Mouse (Mus musculus): Measurements from ENCODE around the gene Hnrnpl. TPM values are rescaled to one million over a fixed set of nuclear protein-coding genes. Genes with fewer than 3 reads are reported as not detected.

Hnrnpl gene
- 155 and 161 TPM in 2 replicates for polyA plus RNA-seq (2015; fragmentation: Nextera tagmentation; extraction: Ambion mirVana)

GRCm38 (mm10) chr7:28808221-28808941 is at the start of gene Hnrnpl:
Hnrnpl (plus strand) TSS chr7:28808541.

GRCm38 (mm10) chr7:28766173-28766879 is 42.0 kb upstream of the Hnrnpl start, which contains the start of gene Sirt2:
Sirt2 (plus strand) TSS chr7:28766735.

GRCm38 (mm10) chr7:28767462-28767965 is 40.8 kb upstream of the Hnrnpl start, which contains the start of gene Nfkbib:
Nfkbib (minus strand) TSS chr7:28767512.

GRCm38 (mm10) chr7:28788307-28789195 is 19.8 kb upstream of the Hnrnpl start, which contains the start of gene Rinl:
Rinl (plus strand) TSS chr7:28788969.

GRCm38 (mm10) chr7:28824941-28825685 is 16.8 kb downstream of the Hnrnpl start, which contains the start of gene Ech1:
Ech1 (plus strand) TSS chr7:28825217.

GRCm38 (mm10) chr7:28833723-28834347 is 25.5 kb downstream of the Hnrnpl start, which contains the start of gene Lgals4:
Lgals4 (plus strand) TSS chr7:28833854.

GRCm38 (mm10) chr7:28863540-28863939 is 55.2 kb downstream of the Hnrnpl start, which contains the start of gene Lgals7:
Lgals7 (plus strand) TSS chr7:28863853.

Other genes with a start within 250 kb of the Hnrnpl start
- 16.1 and 19.3 TPM in 2 replicates for gene Samd4b, start 210.4 kb upstream of the Hnrnpl start, polyA plus RNA-seq (2015; fragmentation: Nextera tagmentation; extraction: Ambion mirVana)
- gene Pak4, start 210.4 kb upstream of the Hnrnpl start, polyA plus RNA-seq (2015; fragmentation: Nextera tagmentation; extraction: Ambion mirVana): 12.0 and 12.5 TPM in 2 replicates
- gene Acp7, start 177.2 kb upstream of the Hnrnpl start, polyA plus RNA-seq (2015; fragmentation: Nextera tagmentation; extraction: Ambion mirVana): 0.40 and 0.52 TPM in 2 replicates
- 13.1 and 15.8 TPM in 2 replicates for gene Fbxo27, start 115.7 kb upstream of the Hnrnpl start, polyA plus RNA-seq (2015; fragmentation: Nextera tagmentation; extraction: Ambion mirVana)
- 5.9 and 6.1 TPM in 2 replicates for gene Fbxo17, start 91.7 kb upstream of the Hnrnpl start, polyA plus RNA-seq (2015; fragmentation: Nextera tagmentation; extraction: Ambion mirVana)
- gene Mrps12, start 66.7 kb upstream of the Hnrnpl start, polyA plus RNA-seq (2015; fragmentation: Nextera tagmentation; extraction: Ambion mirVana): 125 and 130 TPM in 2 replicates
- 18.5 and 21.8 TPM in 2 replicates for gene Sars2, start 66.5 kb upstream of the Hnrnpl start, polyA plus RNA-seq (2015; fragmentation: Nextera tagmentation; extraction: Ambion mirVana)
- gene Ccer2, start 52.4 kb upstream of the Hnrnpl start, polyA plus RNA-seq (2015; fragmentation: Nextera tagmentation; extraction: Ambion mirVana): 1.5 and 2.1 TPM in 2 replicates
- 154 and 178 TPM in 2 replicates for gene Sirt2, start 41.8 kb upstream of the Hnrnpl start, polyA plus RNA-seq (2015; fragmentation: Nextera tagmentation; extraction: Ambion mirVana)
- 77.9 and 82.5 TPM in 2 replicates for gene Nfkbib, start 41.0 kb upstream of the Hnrnpl start, polyA plus RNA-seq (2015; fragmentation: Nextera tagmentation; extraction: Ambion mirVana)
- 2.5 TPM in 2 replicates for gene Rinl, start 19.6 kb upstream of the Hnrnpl start, polyA plus RNA-seq (2015; fragmentation: Nextera tagmentation; extraction: Ambion mirVana)
- 135 and 151 TPM in 2 replicates for gene Ech1, start 16.7 kb downstream of the Hnrnpl start, polyA plus RNA-seq (2015; fragmentation: Nextera tagmentation; extraction: Ambion mirVana)
- 6.1 and 7.7 TPM in 2 replicates for gene Lgals4, start 25.3 kb downstream of the Hnrnpl start, polyA plus RNA-seq (2015; fragmentation: Nextera tagmentation; extraction: Ambion mirVana)
- 3.5 and 4.3 TPM in 2 replicates for gene Lgals7, start 55.3 kb downstream of the Hnrnpl start, polyA plus RNA-seq (2015; fragmentation: Nextera tagmentation; extraction: Ambion mirVana)
- gene Capn12, start 72.9 kb downstream of the Hnrnpl start, polyA plus RNA-seq (2015; fragmentation: Nextera tagmentation; extraction: Ambion mirVana): 0.43 and 0.56 TPM in 2 replicates
- gene Actn4, start 153.8 kb downstream of the Hnrnpl start, polyA plus RNA-seq (2015; fragmentation: Nextera tagmentation; extraction: Ambion mirVana): 110 and 120 TPM in 2 replicates
- gene Eif3k, start 173.3 kb downstream of the Hnrnpl start, polyA plus RNA-seq (2015; fragmentation: Nextera tagmentation; extraction: Ambion mirVana): 307 and 320 TPM in 2 replicates
- 11.8 and 12.8 TPM in 2 replicates for gene Map4k1, start 173.5 kb downstream of the Hnrnpl start, polyA plus RNA-seq (2015; fragmentation: Nextera tagmentation; extraction: Ambion mirVana)